Mouse (Mus musculus): ENCODE results near the gene Cbr4.

Gene Cbr4

GRCm38 (mm10) chr8:61497110-61497509 is 9.6 kb downstream of the Cbr4 start:
- DNase-seq, result no peak

GRCm38 (mm10) chr8:61499035-61499434 is 11.5 kb downstream of the Cbr4 start:
- peak; percentile 28 for DNase-seq

- DNase-seq, result no peak
Observed at GRCm38 (mm10) chr8:61500914-61501313, 13.4 kb downstream of the Cbr4 start.

- DNase-seq, result no peak
Observed at GRCm38 (mm10) chr8:61502277-61502676, 14.7 kb downstream of the Cbr4 start.

- DNase-seq, result no peak
Observed at GRCm38 (mm10) chr8:61515110-61515930, 27.8 kb downstream of the Cbr4 start.

GRCm38 (mm10) chr8:61515931-61516744 is 28.6 kb downstream of the Cbr4 start:
- DNase-seq, result peak; percentile 82

- DNase-seq, result no peak
Observed at GRCm38 (mm10) chr8:61516745-61517501, 29.4 kb downstream of the Cbr4 start.

- no peak for DNase-seq
Observed at GRCm38 (mm10) chr8:61517502-61518185, 30.1 kb downstream of the Cbr4 start.

- DNase-seq, result peak; percentile 39
Observed at GRCm38 (mm10) chr8:61522132-61522531, 34.6 kb downstream of the Cbr4 start.

- DNase-seq, result no peak
Observed at GRCm38 (mm10) chr8:61527037-61527436, 39.5 kb downstream of the Cbr4 start.

GRCm38 (mm10) chr8:61528197-61528596 is 40.7 kb downstream of the Cbr4 start:
- DNase-seq, result no peak

- DNase-seq, result no peak
Observed at GRCm38 (mm10) chr8:61528642-61529041, 41.1 kb downstream of the Cbr4 start.

- DNase-seq, result no peak
Observed at GRCm38 (mm10) chr8:61531944-61532795, 44.6 kb downstream of the Cbr4 start.

- no peak for DNase-seq
Observed at GRCm38 (mm10) chr8:61532831-61533230, 45.3 kb downstream of the Cbr4 start.

- DNase-seq, result no peak
Observed at GRCm38 (mm10) chr8:61533356-61533926, 45.9 kb downstream of the Cbr4 start.

GRCm38 (mm10) chr8:61535472-61535871 is 47.9 kb downstream of the Cbr4 start:
- no peak for DNase-seq

GRCm38 (mm10) chr8:61537471-61537870 is 49.9 kb downstream of the Cbr4 start:
- peak; percentile 44 for DNase-seq

GRCm38 (mm10) chr8:61539828-61540500 is 52.4 kb downstream of the Cbr4 start:
- peak; percentile 89 for DNase-seq

- no peak for DNase-seq
Observed at GRCm38 (mm10) chr8:61549585-61549984, 62.1 kb downstream of the Cbr4 start.

- peak; percentile 45 for DNase-seq
Observed at GRCm38 (mm10) chr8:61550006-61550748, 62.6 kb downstream of the Cbr4 start.
